In genomic region chr5:30797482-30797881, GRCm38 (mm10) we compare ENCODE assay signal across 9 mouse cellular contexts. TPM values are rescaled to one million over a fixed set of nuclear protein-coding genes. Genes with fewer than 3 reads are reported as not detected.
DNase-seq lines count a peak whose midpoint lies in the region; ATAC-seq lines count a peak whose summit lies in the region.
"Had no signal": no experiment of that assay in that cellular context is flagged by ENCODE, and none has a peak within 500 bp of the region (broad histone marks: within the 10 kb centered on the region; RNA-seq: fewer than 3 reads in every experiment).

No protein-coding gene starts in this region.

- no peak for ATAC-seq in hindbrain, embryonic 12.5 days (ENCODE audit: low FRiP score)
- no peak for ATAC-seq in midbrain, embryonic 14.5 days (ENCODE audit: low FRiP score, low TSS enrichment)

- no peak overlapping the region for H3K27ac ChIP-seq in hindbrain, embryonic 12.5 days
- H3K27ac ChIP-seq in midbrain, embryonic 14.5 days (replicated peaks; ENCODE audit: low read depth, low read length), result no peak overlapping the region; the same call in 1 of the 2 replicates

- H3K9me3 ChIP-seq in hindbrain, embryonic 12.5 days (replicated peaks), result no peaks in the 10 kb centered on the region
- H3K9me3 ChIP-seq in midbrain, embryonic 14.5 days (ENCODE audit: control insufficient read depth, low read length), result no peaks in the 10 kb centered on the region

- H3K4me3 ChIP-seq in hindbrain, embryonic 12.5 days, result no peak overlapping the region
- no peak overlapping the region for H3K4me3 ChIP-seq in midbrain, embryonic 14.5 days (replicated peaks; ENCODE audit: low read depth, low read length)

- H3K27me3 ChIP-seq in hindbrain, embryonic 12.5 days, result no peaks in the 10 kb centered on the region
- H3K27me3 ChIP-seq in midbrain, embryonic 14.5 days (ENCODE audit: control insufficient read depth, insufficient read depth, low read length), result no peaks in the 10 kb centered on the region

- peak; percentile 3 for DNase-seq in embryo, embryonic 10.5 days (ENCODE audit: low spot score)
- no peak for DNase-seq in embryo, embryonic 10 days (ENCODE audit: low spot score)
- peak; percentile 30 for DNase-seq in c-Kit-positive CD71-negative TER-119-negative erythroid progenitor cells, embryonic 14.5 days (ENCODE audit: low read depth)
- DNase-seq in midbrain, embryonic 14.5 days, result no peak
- DNase-seq in cerebellum, postnatal 25 days, result no peak
- DNase-seq in cerebellum, adult 9-11 months, result no peak
- no peak for DNase-seq in gastrocnemius, adult 8-10 months (ENCODE audit: low spot score in 2 of 2)
- DNase-seq: adrenal gland, adult 8-10 months had no signal

- 0 out of 2 replicates have a peak overlapping the region, but pooled peaks have one; percentile 13 for H3K9ac ChIP-seq in hindbrain, embryonic 12.5 days
- H3K9ac ChIP-seq in midbrain, embryonic 14.5 days (replicated peaks; ENCODE audit: low read length), result peak overlapping the region; percentile 26; the same call in 1 of the 2 replicates

- peaks cover 68% of the 10 kb centered on the region for H3K36me3 ChIP-seq in hindbrain, embryonic 12.5 days
- H3K36me3 ChIP-seq in midbrain, embryonic 14.5 days (ENCODE audit: control insufficient read depth, insufficient read depth, low read length), result peaks cover 75% of the 10 kb centered on the region

- H3K4me2 ChIP-seq in hindbrain, embryonic 12.5 days (replicated peaks), result no peak overlapping the region
- no peak overlapping the region for H3K4me2 ChIP-seq in midbrain, embryonic 14.5 days (ENCODE audit: low read length)

- WGBS in hindbrain, embryonic 12.5 days, result 47% methylated on average over 7 of the region's 7 CpGs
- WGBS in midbrain, embryonic 14.5 days, result 31% methylated on average over 7 of the region's 7 CpGs

- H3K4me1 ChIP-seq in hindbrain, embryonic 12.5 days, result peaks cover 6% of the 10 kb centered on the region
- H3K4me1 ChIP-seq in midbrain, embryonic 14.5 days (ENCODE audit: control insufficient read depth, insufficient read depth, low read length), result no peaks in the 10 kb centered on the region

RNA-seq across cellular contexts. Expression of gene Mapre3, which starts 17.0 kb away (rescaled TPM):
- 73.1 and 81.0 TPM in 2 replicates for polyA plus RNA-seq in hindbrain, embryonic 12.5 days (2016; fragmentation: Nextera tagmentation; extraction: Ambion mirVana)
- 125 and 129 TPM in 2 replicates for polyA plus RNA-seq in midbrain, embryonic 14.5 days (2014; fragmentation: Nextera tagmentation; extraction: Ambion mirVana)
- 100 to 1,000 TPM in 1 of 4 experiments, 10 to 100 TPM in 3; 88.7 to 101 (median 92.6) TPM for total RNA-seq in gastrocnemius, adult 8-10 months (2022)

Comparison
In these comparisons a context has a peak if more than half of its experiments do, and no peak if none do; other contexts are left out.
1. DNase-seq: peak in embryo, embryonic 10.5 days (single experiment) and c-Kit-positive CD71-negative TER-119-negative erythroid progenitor cells, embryonic 14.5 days (single experiment); none in embryo, embryonic 10 days (single experiment), midbrain, embryonic 14.5 days (single experiment), cerebellum, postnatal 25 days (0 of 2), cerebellum, adult 9-11 months (single experiment) and gastrocnemius, adult 8-10 months (0 of 2).